Mouse (Mus musculus) liver, adult 2 months (tissue): ENCODE measurements around the gene Wdhd1. TPM values are rescaled to one million over a fixed set of nuclear protein-coding genes. Genes with fewer than 3 reads are reported as not detected.

Experiments
- DNase-seq: peaks from one replicate; pipeline ENCODE4 v3.0.0-alpha.2; 2011; ENCODE audit warnings: low read depth, low spot score; ENCODE audit errors: extremely low read depth
- H3K27ac ChIP-seq: fragments of 200-500 bp; replicated peaks from 2 replicates; pipeline ENCODE4 v1.5.1; 2012; ENCODE audit warnings: low read depth, mild to moderate bottlenecking, control low read depth, inconsistent platforms, low read length; ENCODE audit not compliant: insufficient read depth
- H3K27me3 ChIP-seq: fragments of 200-500 bp; 2 replicates; pipeline ENCODE4 v1.6.1; 2012; ENCODE audit warnings: mild to moderate bottlenecking, moderate library complexity, low read length, inconsistent platforms; ENCODE audit not compliant: control insufficient read depth, insufficient read depth
- H3K36me3 ChIP-seq: fragments of 200-500 bp; 2 replicates; pipeline ENCODE4 v1.6.1; 2012; ENCODE audit warnings: low read length, inconsistent platforms; ENCODE audit not compliant: control insufficient read depth, insufficient read depth
- H3K4me1 ChIP-seq: fragments of 200-500 bp; 2 replicates; pipeline ENCODE4 v1.6.1; 2011; ENCODE audit warnings: low read length; ENCODE audit not compliant: control insufficient read depth, insufficient read depth
- H3K4me3 ChIP-seq: fragments of 200-500 bp; 2 replicates; pipeline ENCODE4 v1.5.1; 2011; ENCODE audit warnings: low read depth, mild to moderate bottlenecking, control low read depth, low read length, moderate library complexity; ENCODE audit not compliant: insufficient read depth
- H3K79me2 ChIP-seq: fragments of 200-500 bp; 2 replicates; pipeline ENCODE4 v1.6.1; 2012; ENCODE audit warnings: inconsistent platforms, mild to moderate bottlenecking, low read length, moderate library complexity; ENCODE audit not compliant: control insufficient read depth, insufficient read depth
- H3K9ac ChIP-seq: fragments of 200-500 bp; 2 replicates; pipeline ENCODE4 v1.6.1; 2012; ENCODE audit warnings: low read depth, mild to moderate bottlenecking, control low read depth, inconsistent platforms, low read length
- CTCF ChIP-seq: fragments of 200-500 bp; IDR thresholded peaks from 2 replicates; pipeline ENCODE4 v1.5.1; 2011; ENCODE audit warnings: low read depth, low read length, control low read depth
- POLR2A ChIP-seq: fragments of 200-500 bp; IDR thresholded peaks from 2 replicates; pipeline ENCODE4 v1.6.1; 2011; ENCODE audit warnings: low read length, control low read depth; ENCODE audit not compliant: insufficient read depth; ENCODE audit errors: extremely low read depth
- WGBS: fragments of 180-500 bp; shearing (Covaris S2); methylation state at CpG from one replicate; pipeline ENCODE4 v1.1.7; 2018; 5-methylcytosine and 5-hydroxymethylcytosine counted together
- polyA plus RNA-seq: library from polyadenylated mRNA; depleted of rRNA; stranded (reverse); fragments of >200 nt; gene quantifications from 2 replicates; pipeline ENCODE4 v1.2.3, GENCODE M21; 2012
- total RNA-seq: library from RNA; depleted of rRNA; stranded (reverse); fragments of >200 nt; gene quantifications from 2 replicates; pipeline ENCODE4 v1.2.3, GENCODE M21; 2014

The Wdhd1 gene
- total and polyA plus RNA-seq, 2 experiments, result 0.21 to 1.0 TPM

- TF ChIP-seq CTCF (no peak), POLR2A (no peak)
These were observed 60.1 kb downstream of the Wdhd1 start for GRCm38 (mm10) chr14:47216541-47216940.

GRCm38 (mm10) chr14:47214367-47214766 is 62.3 kb downstream of the Wdhd1 start:
- Histone ChIP-seq H3K79me2 (no peaks in the 10 kb centered on the region), H3K4me1 (peaks cover 2% of the 10 kb centered on the region; the same call in 1 of the 2 replicates)
- WGBS, result 71% methylated on average over 5 of the region's 5 CpGs

More at GRCm38 (mm10) chr14:47216541-47216940, 60.1 kb downstream of the Wdhd1 start:
- Histone ChIP-seq H3K4me1 (peaks cover 6% of the 10 kb centered on the region; the same call in 1 of the 2 replicates), H3K9ac (no peak overlapping the region), H3K36me3 (no peaks in the 10 kb centered on the region), H3K27me3 (no peaks in the 10 kb centered on the region), H3K79me2 (no peaks in the 10 kb centered on the region), H3K4me3 (no peak overlapping the region), H3K27ac (no peak overlapping the region)
- 89% methylated on average over 2 of the region's 2 CpGs for WGBS
- no peak for DNase-seq

DNA sequence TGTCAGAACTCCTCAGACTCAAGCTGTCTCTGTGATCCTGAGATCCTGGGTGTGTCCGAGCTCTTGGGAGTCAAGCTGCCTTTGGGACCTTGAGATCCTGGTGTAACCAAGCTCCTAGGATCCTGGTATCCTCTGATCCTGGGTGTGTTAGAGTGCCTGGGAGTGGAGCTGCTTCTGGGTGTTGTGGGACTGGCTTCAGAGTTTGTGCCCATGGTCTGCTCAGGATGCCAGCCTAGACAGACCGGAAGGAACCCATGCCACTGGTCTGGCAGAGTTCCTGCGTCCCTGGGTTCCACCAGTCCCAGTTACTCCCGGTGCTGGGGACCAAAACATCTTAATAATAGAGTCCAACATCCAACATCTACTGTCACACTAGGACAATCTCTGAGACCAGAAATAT is 63.4 kb downstream of the Wdhd1 start:
- TF ChIP-seq CTCF (no peak), POLR2A (no peak)
- no peaks in the 10 kb centered on the region for H3K79me2 ChIP-seq
- no peak overlapping the region for H3K27ac ChIP-seq
- no peak overlapping the region for H3K9ac ChIP-seq
- no peak for DNase-seq
- H3K4me3 ChIP-seq, result no peak overlapping the region
- no peaks in the 10 kb centered on the region for H3K36me3 ChIP-seq
- WGBS, result 88% methylated on average over 4 of the region's 4 CpGs
- H3K27me3 ChIP-seq, result no peaks in the 10 kb centered on the region
- H3K4me1 ChIP-seq, result peaks cover 2% of the 10 kb centered on the region; the same call in 1 of the 2 replicates

More at GRCm38 (mm10) chr14:47214367-47214766, 62.3 kb downstream of the Wdhd1 start:
- no peak for DNase-seq
- no peaks in the 10 kb centered on the region for H3K27me3 ChIP-seq
- H3K4me3 ChIP-seq, result no peak overlapping the region
- no peak overlapping the region for H3K9ac ChIP-seq
- H3K36me3 ChIP-seq, result no peaks in the 10 kb centered on the region
- H3K27ac ChIP-seq, result no peak overlapping the region
- TF ChIP-seq CTCF (no peak), POLR2A (no peak)

GRCm38 (mm10) chr14:47209669-47210164 is 66.9 kb downstream of the Wdhd1 start:
- no peaks in the 10 kb centered on the region for H3K36me3 ChIP-seq
- H3K79me2 ChIP-seq, result no peaks in the 10 kb centered on the region
- TF ChIP-seq POLR2A, result no peak
- no peak for TF ChIP-seq CTCF
- no peak overlapping the region for H3K4me3 ChIP-seq
- no peak overlapping the region for H3K27ac ChIP-seq
- no peak for DNase-seq
- no peaks in the 10 kb centered on the region for H3K27me3 ChIP-seq
- peaks cover 3% of the 10 kb centered on the region; the same call in 1 of the 2 replicates for H3K4me1 ChIP-seq
- 95% methylated on average over 4 of the region's 4 CpGs for WGBS
- H3K9ac ChIP-seq, result no peak overlapping the region

DNA sequence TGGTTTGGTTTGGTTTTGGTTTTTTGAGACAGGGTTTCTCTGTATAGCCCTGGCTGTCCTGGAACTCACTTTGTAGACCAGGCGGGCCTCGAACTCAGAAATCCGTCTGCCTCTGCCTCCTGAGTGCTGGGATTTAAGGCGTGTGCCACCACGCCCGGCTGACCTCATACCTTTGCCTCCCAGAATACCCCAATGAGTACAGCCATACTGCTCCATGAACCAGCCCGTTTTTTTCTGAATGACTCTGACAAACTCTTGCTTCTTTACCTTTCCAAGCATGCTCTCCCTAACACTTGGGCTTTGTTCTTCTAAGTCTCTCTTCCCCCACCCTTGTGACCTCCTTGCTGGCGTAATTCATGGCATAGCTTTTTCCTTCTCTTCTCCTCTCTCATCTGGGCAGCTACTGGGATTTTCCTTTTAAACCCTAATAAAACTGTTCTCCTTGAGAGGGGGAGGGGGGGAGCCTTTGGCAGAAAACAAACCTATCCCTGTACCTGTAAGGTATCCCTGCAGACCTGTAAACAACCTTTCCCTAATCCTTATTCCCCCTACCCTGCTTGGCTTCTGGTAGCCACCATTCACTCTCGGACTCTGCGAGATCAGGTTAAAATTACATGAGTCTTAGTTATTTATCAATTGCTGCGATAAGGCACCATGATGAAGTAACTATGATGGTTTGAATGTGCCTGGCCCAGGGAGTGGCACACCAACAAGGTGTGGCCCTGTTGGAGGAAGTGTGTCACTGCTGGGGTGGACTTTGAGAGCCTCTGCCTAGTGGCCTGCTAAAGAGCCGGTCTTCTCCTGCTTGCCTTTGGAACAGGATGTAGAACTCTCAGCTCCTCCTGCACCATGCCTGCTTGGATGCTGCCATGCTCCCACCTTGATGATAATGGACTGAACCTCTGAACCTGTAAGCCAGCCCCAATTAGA is 67.8 kb downstream of the Wdhd1 start:
- H3K27me3 ChIP-seq, result no peaks in the 10 kb centered on the region
- H3K79me2 ChIP-seq, result no peaks in the 10 kb centered on the region
- H3K4me3 ChIP-seq, result no peak overlapping the region
- peaks cover 3% of the 10 kb centered on the region; the same call in 1 of the 2 replicates for H3K4me1 ChIP-seq
- no peak for TF ChIP-seq CTCF
- TF ChIP-seq POLR2A, result no peak
- whole genome bisulfite sequencing, result 95% methylated on average over 12 of the region's 12 CpGs
- no peaks in the 10 kb centered on the region for H3K36me3 ChIP-seq
- H3K9ac ChIP-seq, result no peak overlapping the region
- H3K27ac ChIP-seq, result no peak overlapping the region
- no peak for DNase-seq
